Mouse (Mus musculus) spleen, adult 2 months (tissue): ENCODE measurements around the gene Tdp1. TPM values are rescaled to one million over a fixed set of nuclear protein-coding genes. Genes with fewer than 3 reads are reported as not detected.

ENCODE experiments used
- DNase-seq, 2 experiments: peaks; one replicate each; pipeline versions ENCODE4 v3.0.0 to v3.0.0-alpha.2; 2012 to 2021; ENCODE audit warnings: low spot score in 2 of 2, low read depth in 1 of 2
- H3K27ac ChIP-seq: fragments of 200-500 bp; 2 replicates; pipeline ENCODE4 v1.5.1; 2012; ENCODE audit warnings: low read length, inconsistent platforms; ENCODE audit not compliant: insufficient read depth
- H3K27me3 ChIP-seq: fragments of 200-500 bp; 2 replicates; pipeline ENCODE4 v1.6.1; 2012; ENCODE audit warnings: mild to moderate bottlenecking, moderate library complexity, low read length, inconsistent platforms; ENCODE audit not compliant: control insufficient read depth, insufficient read depth
- H3K36me3 ChIP-seq: fragments of 200-500 bp; 2 replicates; pipeline ENCODE4 v1.6.1; 2012; ENCODE audit warnings: mild to moderate bottlenecking, low read length, inconsistent platforms; ENCODE audit not compliant: control insufficient read depth, insufficient read depth
- H3K4me1 ChIP-seq: fragments of 200-500 bp; 2 replicates; pipeline ENCODE4 v1.6.1; 2011; ENCODE audit warnings: inconsistent platforms; ENCODE audit not compliant: control insufficient read depth, insufficient read depth, insufficient read length
- H3K4me3 ChIP-seq: fragments of 200-500 bp; 2 replicates; pipeline ENCODE4 v1.5.1; 2011; ENCODE audit warnings: mild to moderate bottlenecking, inconsistent platforms; ENCODE audit not compliant: insufficient read depth, insufficient read length; ENCODE audit errors: extremely low read depth
- CTCF ChIP-seq: fragments of 200-500 bp; IDR thresholded peaks from 2 replicates; pipeline ENCODE4 v1.5.1; 2011; ENCODE audit warnings: mild to moderate bottlenecking, inconsistent platforms; ENCODE audit not compliant: insufficient read depth, insufficient read length, insufficient replicate concordance; ENCODE audit errors: extremely low read depth
- POLR2A ChIP-seq: fragments of 200-500 bp; IDR thresholded peaks from 2 replicates; pipeline ENCODE4 v1.6.1; 2011; ENCODE audit warnings: low read depth, low read length, inconsistent platforms
- WGBS: fragments of 180-500 bp; shearing (Covaris S2); methylation state at CpG from one replicate; pipeline ENCODE4 v1.1.7; 2018; 5-methylcytosine and 5-hydroxymethylcytosine counted together
- polyA plus RNA-seq: library from polyadenylated mRNA; depleted of rRNA; stranded (reverse); fragments of >200 nt; gene quantifications from 2 replicates; pipeline ENCODE4 v1.2.3, GENCODE M21; 2012

Gene Tdp1
- polyA plus RNA-seq, 1 experiment = 8.8 TPM

DNA sequence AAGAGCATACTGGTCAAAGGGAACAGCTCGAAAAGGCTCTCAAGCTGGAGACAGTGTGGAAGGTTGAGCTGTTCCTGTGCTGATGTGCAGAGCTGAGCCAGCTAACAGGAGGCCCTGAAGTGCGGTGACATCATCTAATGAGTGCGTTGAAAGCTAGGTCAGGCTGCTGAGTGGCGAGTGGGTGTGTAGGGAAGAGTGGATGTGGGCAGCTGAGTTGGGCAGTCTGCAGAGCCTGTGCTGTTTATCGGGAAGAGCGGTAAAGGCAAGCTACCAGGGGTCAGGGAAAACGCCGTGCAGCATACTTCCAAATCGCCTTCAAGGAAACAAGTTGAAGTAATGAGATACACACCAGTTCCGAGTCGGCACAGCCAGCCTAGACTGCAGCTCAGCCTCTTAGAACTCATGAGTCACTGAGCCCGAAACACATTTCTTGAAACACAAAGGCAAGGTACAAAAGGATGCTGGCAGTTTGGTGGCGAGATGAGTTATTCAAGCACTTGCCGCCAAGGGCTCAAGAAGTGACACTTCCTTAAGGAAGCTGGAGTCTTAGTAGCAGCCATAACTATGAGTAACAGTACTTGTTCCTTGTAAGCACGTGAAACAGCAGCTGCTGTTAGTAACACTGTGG is 33.6 kb downstream of the Tdp1 start:
- no peak for TF ChIP-seq CTCF
- TF ChIP-seq POLR2A = no peak
- Histone ChIP-seq H3K27me3 (no peaks in the 10 kb centered on the region), H3K27ac (no peak overlapping the region), H3K36me3 (peaks cover 11% of the 10 kb centered on the region), H3K4me1 (no peaks in the 10 kb centered on the region), H3K4me3 (no peak overlapping the region)
- DNase-seq = no peak
- 93% methylated on average over 15 of the region's 15 CpGs for WGBS

DNA sequence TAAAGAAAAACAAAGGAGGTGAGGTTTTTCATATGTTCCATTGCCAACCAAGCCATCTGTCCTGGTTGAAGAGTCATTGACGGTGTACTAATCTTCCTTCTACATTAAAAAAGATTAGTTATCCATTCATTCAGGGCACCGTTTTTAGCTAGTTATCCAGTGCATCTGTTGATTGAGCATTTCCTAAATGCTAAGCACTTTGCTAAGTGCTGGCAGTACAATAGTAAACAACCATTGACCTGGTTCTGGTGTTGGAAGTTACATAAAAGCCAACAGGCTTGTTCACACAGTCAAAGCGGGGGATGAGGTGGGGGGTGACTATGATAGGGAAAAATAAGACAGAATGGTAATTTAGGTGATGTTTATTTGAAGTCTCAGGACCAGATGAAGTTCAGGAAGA is 35.3 kb downstream of the Tdp1 start:
- no peak overlapping the region for H3K27ac ChIP-seq
- 87% methylated on average over 3 of the region's 3 CpGs for WGBS
- no peaks in the 10 kb centered on the region for H3K27me3 ChIP-seq
- no peaks in the 10 kb centered on the region for H3K4me1 ChIP-seq
- peaks cover 10% of the 10 kb centered on the region for H3K36me3 ChIP-seq
- no peak overlapping the region for H3K4me3 ChIP-seq
- TF ChIP-seq CTCF (no peak), POLR2A (no peak)
- no peak for DNase-seq

DNA sequence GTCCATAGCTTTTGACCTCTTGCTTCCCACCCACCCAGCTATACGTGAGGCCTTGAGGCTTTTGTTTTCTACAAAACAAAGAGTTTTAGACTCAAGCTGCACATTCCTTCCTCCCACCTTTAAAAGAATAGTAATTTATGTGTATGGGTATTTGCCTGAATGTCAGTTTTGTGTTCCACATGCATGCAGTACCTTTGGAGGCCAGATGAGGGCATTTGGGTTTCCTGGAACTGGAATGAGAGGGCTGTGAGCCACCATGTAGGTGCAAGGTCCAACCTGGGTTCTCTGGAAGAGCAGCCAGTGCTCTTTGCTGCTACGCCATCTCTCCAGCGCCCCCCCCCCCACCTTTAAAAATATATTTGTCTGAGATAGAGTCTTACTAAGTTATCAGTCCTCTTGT is 36.7 kb downstream of the Tdp1 start:
- no peaks in the 10 kb centered on the region for H3K4me1 ChIP-seq
- no peak overlapping the region for H3K4me3 ChIP-seq
- no peak for DNase-seq
- 94% methylated on average over 3 of the region's 3 CpGs for WGBS
- TF ChIP-seq CTCF = no peak
- TF ChIP-seq POLR2A = no peak
- no peaks in the 10 kb centered on the region for H3K27me3 ChIP-seq
- H3K36me3 ChIP-seq = peaks cover 8% of the 10 kb centered on the region
- no peak overlapping the region for H3K27ac ChIP-seq

DNA sequence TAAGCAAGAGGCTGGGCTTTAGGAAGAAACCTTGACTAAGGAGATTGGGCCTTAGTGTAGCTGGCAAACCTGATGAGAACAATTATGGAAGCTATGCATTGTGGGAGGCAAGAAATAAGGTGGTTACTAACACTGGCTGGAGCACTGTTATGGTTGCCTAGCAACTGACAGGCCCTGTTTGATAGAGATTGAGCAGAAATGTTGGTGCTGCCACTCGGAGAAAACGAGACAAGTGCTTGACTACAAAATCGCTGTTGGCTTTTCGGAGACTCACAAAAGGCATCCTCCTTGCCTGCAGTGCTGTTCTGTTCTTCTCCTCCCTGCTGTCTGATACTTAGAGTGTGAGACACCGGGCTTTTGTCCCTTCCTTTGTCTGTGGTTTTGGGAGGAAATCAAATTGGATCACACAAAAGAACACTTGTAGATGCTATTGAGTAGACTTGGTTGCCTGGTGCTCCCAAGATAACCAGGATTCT is 38.9 kb downstream of the Tdp1 start:
- Histone ChIP-seq H3K4me1 (no peaks in the 10 kb centered on the region), H3K27ac (no peak overlapping the region), H3K27me3 (no peaks in the 10 kb centered on the region), H3K4me3 (no peak overlapping the region), H3K36me3 (0 out of 2 replicates have a peak, but pooled peaks cover 4% of the 10 kb centered on the region)
- no peak for DNase-seq
- no peak for TF ChIP-seq CTCF
- TF ChIP-seq POLR2A = no peak
- 87% methylated on average over 5 of the region's 5 CpGs for WGBS

DNA sequence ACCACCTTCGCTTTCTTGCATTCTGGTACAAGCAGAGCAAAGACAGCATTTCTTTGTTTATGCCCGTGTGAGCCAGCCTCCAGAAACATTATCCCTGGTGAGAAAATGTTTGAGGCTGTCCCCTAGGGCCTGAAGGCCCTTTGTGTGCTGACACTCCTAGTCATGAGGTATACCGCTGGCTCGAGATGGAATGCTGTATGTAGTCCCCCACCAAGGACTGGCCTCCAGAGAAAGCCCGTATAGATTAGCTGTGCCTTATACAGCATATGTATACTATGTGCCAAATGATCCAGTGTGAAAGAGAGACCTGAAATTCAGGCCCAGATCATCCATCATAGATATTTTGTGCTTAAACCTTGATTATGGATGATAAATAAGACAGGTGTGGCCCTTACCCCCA is 39.4 kb downstream of the Tdp1 start:
- H3K4me1 ChIP-seq = no peaks in the 10 kb centered on the region
- H3K27ac ChIP-seq = no peak overlapping the region
- no peaks in the 10 kb centered on the region for H3K27me3 ChIP-seq
- H3K36me3 ChIP-seq = 0 out of 2 replicates have a peak, but pooled peaks cover 4% of the 10 kb centered on the region
- no peak for DNase-seq
- no peak overlapping the region for H3K4me3 ChIP-seq
- WGBS = 93% methylated on average over 5 of the region's 5 CpGs
- no peak for TF ChIP-seq POLR2A
- TF ChIP-seq CTCF = no peak

DNA sequence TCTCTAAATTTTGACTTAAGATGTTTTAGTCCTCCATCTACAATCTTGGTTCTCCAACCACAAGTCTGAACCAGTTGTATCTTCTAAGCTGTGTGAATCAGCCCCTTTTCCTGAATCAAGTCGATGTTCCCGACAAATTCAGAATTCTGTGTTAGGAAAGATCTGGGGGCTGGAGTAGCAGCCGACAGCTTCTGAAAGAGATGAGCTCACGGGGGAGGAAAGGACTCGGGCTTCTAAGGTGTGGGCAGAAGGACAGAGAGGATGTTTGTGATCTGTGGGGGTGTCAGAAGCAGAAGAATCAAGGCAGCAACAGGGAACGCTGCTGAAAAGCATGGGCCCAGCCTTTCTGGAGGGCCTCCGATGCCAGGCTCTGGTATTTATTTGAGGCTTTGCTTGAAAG is 44.0 kb downstream of the Tdp1 start:
- WGBS = 92% methylated on average over 7 of the region's 7 CpGs
- no peaks in the 10 kb centered on the region for H3K4me1 ChIP-seq
- H3K27me3 ChIP-seq = no peaks in the 10 kb centered on the region
- H3K36me3 ChIP-seq = 0 out of 2 replicates have a peak, but pooled peaks cover 2% of the 10 kb centered on the region
- no peak for TF ChIP-seq POLR2A
- no peak for TF ChIP-seq CTCF
- DNase-seq = no peak
- H3K27ac ChIP-seq = no peak overlapping the region
- H3K4me3 ChIP-seq = no peak overlapping the region

DNA sequence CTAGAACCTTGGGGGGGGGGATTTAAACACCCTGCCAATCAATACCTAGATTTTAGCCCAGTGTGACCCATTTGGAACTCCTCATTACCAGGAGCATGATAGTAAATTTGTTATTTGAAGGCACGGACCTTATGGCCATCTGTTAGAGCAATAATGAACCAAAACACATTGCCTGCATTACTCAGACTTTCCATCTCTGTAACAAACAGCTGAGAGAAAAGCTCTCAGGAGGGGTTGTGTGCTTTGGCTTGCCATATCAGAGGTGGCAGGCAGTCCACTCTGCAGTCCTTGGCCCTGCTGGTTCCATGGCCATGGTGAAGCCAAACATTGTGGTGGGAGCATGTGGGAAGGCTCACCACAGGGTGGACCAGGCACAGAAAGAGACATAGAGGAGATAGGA is 44.8 kb downstream of the Tdp1 start:
- Histone ChIP-seq H3K4me1 (no peaks in the 10 kb centered on the region), H3K36me3 (0 out of 2 replicates have a peak, but pooled peaks cover 2% of the 10 kb centered on the region), H3K4me3 (no peak overlapping the region), H3K27me3 (no peaks in the 10 kb centered on the region), H3K27ac (no peak overlapping the region)
- WGBS = 84% methylated on average over 1 of the region's 1 CpGs
- no peak for TF ChIP-seq POLR2A
- TF ChIP-seq CTCF = no peak
- DNase-seq = no peak
